Mouse (Mus musculus) frontal cortex, postnatal 14 days (tissue): Measurements from ENCODE around the gene Grik5.
A peak's percentile ranks its signal among the peaks of the same experiment; 100 is the strongest.
"Not testable (repeated sequence)": the region's sequence is repeated elsewhere in the genome, so short reads cannot be mapped to it uniquely, and the experiment has no call there.

Experiments
- DNase-seq, 2 experiments: peaks; one replicate each; pipeline ENCODE4 v3.0.0; 2022; ENCODE audit warnings: low spot score in 2 of 2

Gene Grik5

GRCm38 (mm10) chr7:25079496-25080026 is 7.4 kb upstream of the Grik5 start:
- DNase-seq = no peak

- no peak for DNase-seq
Observed at GRCm38 (mm10) chr7:25077414-25077755, 5.2 kb upstream of the Grik5 start.

- DNase-seq = peak; percentile 97 to 99
Observed at GRCm38 (mm10) chr7:25076663-25077413, 4.7 kb upstream of the Grik5 start.

GRCm38 (mm10) chr7:25076296-25076662 is 4.1 kb upstream of the Grik5 start:
- DNase-seq = no peak

- DNase-seq = peak; percentile 56 to 80
Observed at GRCm38 (mm10) chr7:25073924-25074323, 1.8 kb upstream of the Grik5 start.

- DNase-seq = peak in 1 of 2 experiments; percentile 72
Observed at GRCm38 (mm10) chr7:25072716-25073390, 707 bp upstream of the Grik5 start.

GRCm38 (mm10) chr7:25068724-25069123 is 3.4 kb downstream of the Grik5 start:
- peak; percentile 60 to 65 for DNase-seq

- no peak for DNase-seq
Observed at GRCm38 (mm10) chr7:25067909-25068656, 4.1 kb downstream of the Grik5 start.

- no peak for DNase-seq
Observed at GRCm38 (mm10) chr7:25067338-25067737, 4.8 kb downstream of the Grik5 start.

GRCm38 (mm10) chr7:25063900-25064299 is 8.2 kb downstream of the Grik5 start:
- no peak for DNase-seq

- DNase-seq = no peak
Observed at GRCm38 (mm10) chr7:25063346-25063745, 8.8 kb downstream of the Grik5 start.

GRCm38 (mm10) chr7:25058836-25059235 is 13.3 kb downstream of the Grik5 start:
- DNase-seq = no peak

- no peak for DNase-seq
Observed at GRCm38 (mm10) chr7:25058394-25058793, 13.8 kb downstream of the Grik5 start.

GRCm38 (mm10) chr7:25057888-25058287 is 14.3 kb downstream of the Grik5 start:
- no peak for DNase-seq

- DNase-seq = no peak
Observed at GRCm38 (mm10) chr7:25056951-25057350, 15.2 kb downstream of the Grik5 start.

GRCm38 (mm10) chr7:25052587-25052986 is 19.6 kb downstream of the Grik5 start:
- DNase-seq = no peak

GRCm38 (mm10) chr7:25049295-25049930 is 22.7 kb downstream of the Grik5 start:
- no peak for DNase-seq

GRCm38 (mm10) chr7:25047363-25047762 is 24.8 kb downstream of the Grik5 start:
- no peak for DNase-seq

- DNase-seq = not testable (repeated sequence)
Observed at GRCm38 (mm10) chr7:25044599-25044998, 27.5 kb downstream of the Grik5 start.

- DNase-seq = no peak
Observed at GRCm38 (mm10) chr7:25041921-25042320, 30.2 kb downstream of the Grik5 start.

- DNase-seq = peak; percentile 65 to 82
Observed at GRCm38 (mm10) chr7:25035916-25036315, 36.2 kb downstream of the Grik5 start.

GRCm38 (mm10) chr7:25034796-25035195 is 37.4 kb downstream of the Grik5 start:
- DNase-seq = no peak
